Mouse (Mus musculus): Measurements from ENCODE around the gene Uba6.

DNA sequence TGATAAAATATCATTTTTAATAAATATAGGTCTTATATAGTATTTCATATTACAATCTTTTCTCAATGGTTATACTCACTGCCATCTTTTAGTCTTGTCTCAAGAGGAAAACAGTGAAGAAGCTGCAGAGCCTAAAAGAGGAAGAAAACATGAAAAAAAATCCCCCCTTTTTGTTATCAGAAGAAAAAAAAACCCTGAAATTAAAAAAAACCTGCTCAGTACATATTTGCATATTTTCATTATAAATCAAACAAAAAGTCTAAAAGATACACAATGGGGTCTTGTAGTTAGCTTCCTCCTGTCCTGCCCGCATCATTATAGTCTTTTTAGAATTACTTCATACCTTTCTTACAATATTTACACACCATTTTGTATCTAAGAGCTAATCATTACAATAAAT lies 43.9 kb downstream of the Uba6 start:
- TF ChIP-seq GATA1 (IDR thresholded peaks at IDR 0.05; ENCODE audit: borderline replicate concordance, low read length) (no peak), FLI1 (IDR thresholded peaks at IDR 0.05; ENCODE audit: low read length) (no peak)
